Mouse (Mus musculus) spleen, adult 12 weeks (tissue): ENCODE measurements around the gene Gm40193.
"Not testable (repeated sequence)": the region's sequence is repeated elsewhere in the genome, so short reads cannot be mapped to it uniquely, and the experiment has no call there.

Experiments used
- DNase-seq: peaks from one replicate; pipeline ENCODE4 v3.0.0; 2022; ENCODE audit warnings: low spot score

Gm40193 gene

DNA sequence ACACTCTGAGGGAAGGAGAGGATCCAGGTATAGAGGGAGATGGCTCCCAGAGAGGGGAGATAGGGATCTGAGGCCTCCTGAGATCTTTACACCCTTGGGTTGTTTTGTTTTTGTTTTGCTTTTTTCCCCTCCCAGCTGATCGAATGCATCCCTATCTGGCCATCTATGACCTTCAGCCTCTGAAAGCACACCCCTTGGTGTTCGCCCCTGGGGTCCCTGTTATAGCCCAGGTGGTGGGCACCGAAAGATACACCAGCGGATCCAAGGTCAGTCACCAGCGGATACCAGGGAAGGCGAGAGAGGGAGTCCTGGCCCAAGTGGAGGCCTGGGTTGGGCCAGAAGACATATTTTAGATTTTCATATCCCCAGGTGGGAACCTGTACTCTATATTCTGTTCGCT is 8.2 kb upstream of the Gm40193 start:
- no peak for DNase-seq

DNA sequence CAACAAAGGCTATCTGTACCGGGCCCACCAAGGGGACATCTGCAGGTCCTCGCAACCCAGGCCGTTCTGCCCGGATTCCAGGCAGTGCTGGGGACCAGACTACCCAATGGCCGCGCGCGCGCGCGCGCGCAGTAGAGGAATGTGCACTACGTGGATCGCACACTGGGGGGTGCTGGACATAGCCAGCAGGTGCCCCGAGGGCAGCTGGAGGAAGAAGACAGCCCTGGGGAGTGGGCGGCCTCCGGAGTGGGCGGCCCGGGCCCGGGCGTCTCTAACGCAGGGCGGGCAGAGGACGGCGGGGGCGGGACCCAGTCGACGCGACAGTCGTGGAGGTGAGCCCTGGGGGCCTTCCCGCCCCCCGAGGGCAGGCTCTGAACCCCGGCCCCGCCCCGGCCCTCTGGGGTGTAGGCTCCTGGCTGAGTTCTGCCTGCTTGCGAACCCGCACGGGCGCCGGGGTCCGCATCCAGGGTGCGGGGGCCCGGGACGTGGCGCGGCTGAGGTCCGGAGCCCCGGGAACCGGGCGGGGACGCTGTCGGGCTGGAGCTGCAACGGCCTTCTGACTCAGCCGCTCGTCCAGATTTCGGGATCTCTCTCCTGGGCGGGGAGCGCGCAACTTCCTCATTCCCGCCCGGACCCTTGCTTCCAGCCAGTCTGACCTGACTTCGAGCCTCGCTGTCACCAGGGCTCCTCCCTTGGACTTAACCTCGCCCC is 7.3 kb upstream of the Gm40193 start, which contains the start of gene Pld2:
Gene Pld2, plus strand, starts transcription at position 188 of the 711 bp plus-strand sequence.
- DNase-seq = peak; percentile 53

DNA sequence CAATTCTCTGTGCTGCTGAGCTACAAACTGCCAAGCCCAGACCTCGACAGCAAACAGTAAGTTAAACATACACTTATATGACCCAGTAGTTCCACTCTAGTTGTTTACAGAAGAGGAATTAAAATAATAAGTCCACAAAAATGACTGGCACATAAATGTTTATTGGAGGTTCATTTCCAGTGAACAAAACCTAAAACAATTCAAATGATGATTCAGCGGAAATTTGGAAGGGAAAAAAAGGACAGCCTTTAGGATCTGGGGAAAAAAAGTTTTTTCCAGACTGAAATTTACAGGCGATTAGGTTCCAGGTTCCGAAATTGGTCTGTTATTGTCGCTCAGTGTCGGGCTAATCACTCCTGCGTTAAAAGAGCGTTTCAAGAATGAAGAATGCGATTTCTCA is 6.7 kb upstream of the Gm40193 start:
- no peak for DNase-seq

DNA sequence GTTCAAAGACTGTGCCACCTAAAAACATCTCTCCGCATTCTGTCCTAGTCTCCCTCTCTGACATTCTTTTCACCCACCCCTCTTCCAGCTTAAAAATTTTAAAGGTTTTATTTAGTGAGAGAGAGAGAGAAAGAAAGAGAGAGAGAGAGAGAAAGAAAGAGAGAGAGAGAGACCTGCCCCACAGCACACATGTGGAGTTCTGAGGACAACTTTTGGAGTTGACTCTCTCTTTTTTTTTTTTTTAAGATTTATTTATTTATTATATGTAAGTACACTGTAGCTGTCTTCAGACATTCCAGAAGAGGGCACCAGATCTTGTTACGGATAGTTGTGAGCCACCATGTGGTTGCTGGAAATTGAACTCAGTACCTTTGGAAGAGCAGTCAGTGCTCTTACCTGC is 1.7 kb downstream of the Gm40193 start:
- not testable (repeated sequence) for DNase-seq

DNA sequence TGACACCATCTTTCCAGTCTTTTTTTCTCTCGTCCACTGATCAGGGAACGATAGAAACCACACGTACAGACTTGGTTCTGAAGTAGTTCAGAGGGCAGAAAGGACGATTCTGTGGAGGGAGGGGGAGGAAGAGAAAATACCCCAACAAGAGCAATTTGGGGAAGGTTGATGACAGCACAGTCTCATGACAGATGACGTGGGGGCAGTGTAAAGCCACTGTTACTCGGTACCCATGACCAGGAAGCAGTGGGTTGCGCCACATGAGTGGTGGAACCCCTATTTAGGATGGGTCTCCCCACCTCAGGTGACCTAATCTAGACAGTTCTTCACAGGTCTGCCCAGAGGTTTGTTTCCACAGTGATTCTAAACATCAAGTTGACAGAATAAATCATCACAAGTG is 4.1 kb downstream of the Gm40193 start:
- no peak for DNase-seq

DNA sequence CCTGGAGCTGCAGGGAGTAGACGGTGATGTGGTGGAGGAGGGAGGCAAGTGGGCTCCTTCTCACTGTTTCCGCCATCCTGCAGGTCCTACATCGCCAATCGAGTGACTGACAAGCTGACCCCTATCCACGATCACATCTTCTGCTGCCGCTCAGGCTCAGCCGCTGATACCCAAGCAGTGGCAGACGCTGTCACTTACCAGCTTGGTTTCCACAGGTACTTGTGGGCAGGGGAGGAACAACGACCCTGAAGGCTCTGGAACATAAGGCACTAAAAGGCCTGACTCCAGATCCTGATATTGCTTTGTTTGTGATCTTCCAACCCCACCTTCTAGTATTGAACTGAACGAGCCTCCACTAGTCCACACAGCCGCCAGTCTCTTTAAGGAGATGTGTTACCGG is 6.5 kb downstream of the Gm40193 start:
- DNase-seq = no peak

DNA sequence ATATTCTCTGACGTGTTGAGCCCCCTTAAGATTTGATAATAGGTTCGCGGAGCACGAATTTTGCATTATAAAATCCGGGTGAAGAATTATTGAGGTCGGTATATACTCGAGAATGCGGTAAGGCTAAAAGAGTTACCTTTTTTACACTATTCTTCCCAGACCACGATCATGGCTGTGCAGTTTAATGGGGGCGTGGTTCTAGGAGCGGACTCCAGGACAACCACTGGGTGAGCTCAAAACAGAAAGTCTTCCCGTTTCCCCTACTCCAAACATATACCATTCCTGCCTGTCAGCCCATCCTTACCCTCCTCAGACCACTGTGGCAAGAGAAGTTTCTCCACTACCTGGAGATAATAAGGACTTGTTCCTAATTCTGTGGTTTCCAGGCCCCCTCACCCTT is 7.0 kb downstream of the Gm40193 start:
- DNase-seq = no peak

DNA sequence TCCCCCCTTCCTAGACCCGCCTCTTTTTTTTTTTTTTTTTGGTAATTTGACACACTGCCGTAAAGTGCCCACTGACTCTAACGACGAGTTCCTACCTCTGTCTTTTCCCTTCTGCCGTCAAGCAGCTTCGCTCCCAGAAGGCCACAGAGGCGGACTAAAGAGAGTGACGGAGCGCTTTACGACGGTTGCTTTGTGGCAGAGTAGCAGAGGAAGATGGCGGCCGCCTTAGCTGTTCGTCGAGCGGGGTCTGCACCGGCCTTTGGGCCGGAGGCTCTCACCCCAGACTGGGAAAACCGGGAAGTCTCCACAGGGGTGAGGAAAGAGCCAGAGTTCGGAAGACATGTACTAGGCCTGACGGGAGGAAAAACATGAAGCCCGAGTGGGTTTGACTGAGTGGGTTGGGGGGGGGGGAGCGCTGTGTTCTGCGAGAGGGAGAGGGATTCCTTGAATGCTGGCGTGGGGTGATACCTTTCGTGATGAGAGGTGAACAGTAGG is 7.5 kb downstream of the Gm40193 start, which contains the start of gene Psmb6:
Gene Psmb6, plus strand, starts transcription at position 184 of the 495 bp plus-strand sequence.
- peak; percentile 79 for DNase-seq

DNA sequence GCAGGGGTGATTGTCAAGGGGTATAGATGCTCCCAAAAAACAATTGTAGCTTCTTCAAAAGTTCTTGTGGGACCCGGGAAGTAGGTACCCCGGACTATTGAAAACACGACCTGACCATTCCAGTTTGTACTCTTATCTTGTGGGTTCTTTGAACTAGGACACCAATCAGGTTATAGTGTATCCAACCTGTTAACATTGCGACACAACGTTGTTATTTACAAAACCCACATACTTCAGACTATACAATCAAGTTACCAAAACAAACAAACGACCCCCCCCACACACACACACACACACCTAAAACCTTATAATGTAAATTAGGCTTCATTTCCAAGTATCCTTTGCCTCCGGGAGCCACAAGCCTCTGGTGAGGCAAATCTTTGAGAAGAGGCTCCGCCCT is 8.0 kb downstream of the Gm40193 start:
- DNase-seq = no peak

DNA sequence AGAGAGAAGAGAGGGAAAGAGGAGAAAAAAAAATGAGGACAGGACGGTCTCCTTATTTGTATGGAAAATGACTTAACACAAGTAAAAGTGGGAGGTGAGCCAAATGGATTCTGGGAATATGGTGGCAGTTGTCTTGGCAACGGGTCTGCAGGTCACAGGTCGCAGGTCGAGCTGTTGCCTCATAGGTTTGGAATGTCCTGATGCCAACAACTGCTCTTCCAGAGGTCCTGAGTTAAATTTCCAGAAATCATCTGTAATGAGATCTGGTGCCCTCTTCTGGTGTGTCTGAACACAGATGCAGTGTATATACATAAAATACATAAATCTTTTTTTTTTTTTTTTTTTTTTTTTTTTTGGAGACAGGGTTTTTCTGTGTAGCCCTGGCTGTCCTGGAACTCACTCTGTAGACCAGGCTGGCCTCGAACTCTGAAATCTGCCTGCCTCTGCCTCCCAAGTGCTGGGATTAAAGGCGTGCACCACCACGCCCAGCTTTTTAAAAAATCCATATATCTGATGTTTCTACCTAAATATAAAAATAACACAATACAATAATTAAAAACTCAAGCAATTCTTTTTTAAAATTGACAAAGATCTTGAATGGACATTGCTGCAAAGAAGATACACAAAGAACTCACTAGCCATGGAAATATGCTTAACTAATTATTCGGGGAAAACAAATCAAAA is 9.3 kb downstream of the Gm40193 start:
- DNase-seq = not testable (repeated sequence)

DNA sequence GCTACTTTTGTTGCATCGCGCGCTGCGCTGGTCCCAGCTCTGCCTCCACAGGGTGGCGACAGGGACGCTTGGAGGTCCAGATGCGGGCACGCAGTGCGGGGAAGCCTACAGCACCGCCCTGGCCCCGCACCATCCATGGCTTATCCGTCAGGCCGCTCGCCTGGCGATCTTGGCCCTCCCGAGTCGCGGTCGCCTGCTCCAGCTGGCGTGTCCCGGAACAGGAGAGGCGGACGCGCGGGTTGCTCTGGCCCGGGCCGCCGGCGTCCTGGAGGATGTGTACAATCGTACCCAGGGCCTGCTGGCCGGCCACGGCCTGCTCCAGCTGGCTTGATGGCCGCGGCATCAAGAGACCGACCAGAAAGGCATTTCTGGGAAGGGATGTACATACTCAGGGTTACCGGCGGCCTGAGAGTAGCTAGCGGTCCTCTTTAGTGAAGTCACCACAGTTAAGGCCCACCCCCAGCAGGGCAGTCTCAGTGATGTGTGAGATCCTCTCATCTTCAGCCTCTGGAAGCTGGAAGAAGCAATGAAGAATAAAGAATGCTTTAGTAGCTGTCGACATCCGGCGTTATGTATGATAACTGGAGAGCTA is 12.5 kb downstream of the Gm40193 start:
- DNase-seq = no peak

DNA sequence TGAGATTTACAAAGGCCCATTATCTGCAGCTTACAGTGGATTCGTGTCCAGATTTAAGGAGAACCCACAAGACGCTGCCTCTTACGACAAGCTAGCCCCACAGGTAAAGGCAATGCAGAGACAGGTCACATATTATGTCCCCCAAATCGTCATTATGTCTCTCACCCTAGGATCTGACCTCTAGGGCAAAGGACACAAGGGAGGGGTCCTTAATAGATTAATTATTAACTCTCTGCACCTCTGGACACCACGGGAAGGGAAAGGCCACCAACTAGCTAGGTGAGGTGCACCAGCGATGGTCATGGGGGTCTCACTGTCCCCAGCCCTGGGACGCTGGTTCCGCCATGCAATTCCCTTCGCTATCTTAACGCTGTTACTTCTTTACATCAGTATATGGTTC is 13.8 kb downstream of the Gm40193 start, which contains the start of gene Gltpd2:
Gene Gltpd2, plus strand, starts transcription at position 274 of the 400 bp plus-strand sequence.
- no peak for DNase-seq

DNA sequence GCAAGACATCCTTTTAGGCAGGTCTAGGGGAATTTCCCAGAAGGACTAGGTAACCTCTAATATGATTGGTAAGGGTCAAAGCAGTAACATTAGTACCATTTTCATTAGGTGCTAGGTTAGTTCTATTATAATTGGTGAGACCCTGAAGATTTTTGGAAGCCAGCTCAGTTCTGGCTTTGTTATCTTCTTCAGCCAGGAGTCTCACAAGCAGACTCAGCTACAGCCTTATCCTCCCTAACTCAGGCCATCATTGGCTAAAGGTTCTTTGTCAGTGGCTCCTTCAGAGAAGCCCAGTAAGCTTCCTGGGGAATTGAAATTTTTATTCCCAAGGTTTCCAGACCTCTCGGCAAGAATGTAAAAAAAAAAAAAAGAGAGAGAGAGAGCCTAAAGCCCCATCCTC is 14.3 kb downstream of the Gm40193 start:
- no peak for DNase-seq

DNA sequence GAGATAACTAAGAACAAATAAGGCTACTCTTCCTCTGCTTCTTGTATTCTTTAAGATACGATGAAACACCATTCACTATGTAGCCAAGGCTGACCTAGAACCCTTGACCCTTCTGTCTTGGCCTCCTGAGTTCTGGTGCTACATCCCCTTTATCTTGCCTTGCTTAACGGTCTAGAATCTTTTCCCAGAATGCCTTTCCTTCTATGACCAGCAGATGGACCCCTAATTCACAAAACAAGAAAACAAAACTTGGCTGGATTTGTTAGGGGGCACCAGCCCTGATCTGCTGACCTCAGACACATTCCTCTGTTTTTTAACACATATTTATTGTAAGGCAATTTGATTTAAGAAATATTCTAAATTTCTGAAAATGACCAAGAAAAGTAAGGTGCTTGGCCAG is 16.4 kb downstream of the Gm40193 start:
- DNase-seq = no peak

DNA sequence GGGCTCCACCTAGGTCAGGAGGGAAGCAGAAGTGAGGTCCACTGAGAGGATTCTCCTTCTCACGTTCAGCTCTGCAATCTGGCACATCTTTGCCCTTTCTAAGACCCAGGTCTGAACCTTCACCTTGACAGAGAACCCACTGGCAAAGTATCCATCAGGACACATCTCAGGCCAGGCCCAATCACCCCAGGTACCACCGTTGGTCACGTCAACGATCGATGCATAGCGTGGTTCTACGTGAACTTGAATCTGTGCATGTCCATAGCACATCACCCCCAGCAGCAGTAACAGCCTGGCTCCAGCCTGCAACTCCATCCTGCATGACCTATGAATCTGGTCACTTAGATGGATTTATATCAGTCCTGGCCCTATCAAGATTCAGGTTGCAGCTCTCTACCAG is 18.5 kb downstream of the Gm40193 start, which contains the start of gene Vmo1:
Gene Vmo1, minus strand, starts transcription at position 329 of the 400 bp plus-strand sequence.
- no peak for DNase-seq

DNA sequence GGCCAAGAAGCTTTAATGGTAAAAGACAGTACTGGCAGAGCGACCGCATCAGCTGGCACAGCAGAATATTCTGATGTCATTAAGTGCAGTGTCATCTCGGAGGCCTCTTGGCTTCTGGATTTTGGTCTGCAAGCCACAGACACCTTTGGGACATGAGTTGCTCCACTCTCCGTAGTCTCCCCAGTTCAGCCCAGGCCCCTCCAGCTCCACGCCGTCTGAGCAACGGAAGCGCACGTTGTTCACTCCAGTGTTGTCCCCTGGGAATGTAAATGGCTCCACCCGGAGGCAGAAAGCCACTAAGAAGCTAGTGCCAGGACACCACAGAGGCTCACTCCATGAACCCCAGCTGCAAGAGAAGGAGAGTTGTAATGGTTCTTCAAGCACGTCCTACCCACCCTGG is 19.2 kb downstream of the Gm40193 start:
- no peak for DNase-seq

DNA sequence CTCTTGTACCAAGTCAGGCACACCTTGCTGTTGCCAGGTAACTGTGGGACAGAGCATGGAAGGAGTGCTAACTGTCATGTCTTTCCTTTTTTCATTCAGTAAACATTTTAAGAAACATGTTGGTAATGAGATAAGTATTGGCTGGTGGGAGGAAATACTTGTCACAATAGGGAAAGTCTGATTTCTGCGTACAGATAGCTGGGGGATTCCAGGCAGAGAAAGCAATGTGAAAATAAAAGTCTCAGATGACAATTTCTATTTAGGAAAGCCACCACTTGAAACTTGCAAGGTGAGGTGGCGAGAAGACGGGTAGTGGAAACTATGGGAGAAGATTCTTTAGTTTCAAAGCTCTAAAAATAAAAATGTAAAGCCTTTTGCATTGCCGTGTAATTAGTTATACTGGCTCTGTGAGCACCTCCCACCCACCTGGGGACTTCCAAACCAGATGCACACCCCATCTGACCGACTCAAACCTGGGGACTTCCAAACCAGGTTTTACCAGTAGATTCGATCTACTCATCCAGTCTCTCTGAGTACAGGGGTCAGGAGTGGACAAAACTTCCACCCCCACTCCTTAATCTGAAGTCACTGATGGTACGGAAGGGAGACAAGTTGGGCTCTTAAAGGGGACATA is 19.9 kb downstream of the Gm40193 start:
- no peak for DNase-seq

DNA sequence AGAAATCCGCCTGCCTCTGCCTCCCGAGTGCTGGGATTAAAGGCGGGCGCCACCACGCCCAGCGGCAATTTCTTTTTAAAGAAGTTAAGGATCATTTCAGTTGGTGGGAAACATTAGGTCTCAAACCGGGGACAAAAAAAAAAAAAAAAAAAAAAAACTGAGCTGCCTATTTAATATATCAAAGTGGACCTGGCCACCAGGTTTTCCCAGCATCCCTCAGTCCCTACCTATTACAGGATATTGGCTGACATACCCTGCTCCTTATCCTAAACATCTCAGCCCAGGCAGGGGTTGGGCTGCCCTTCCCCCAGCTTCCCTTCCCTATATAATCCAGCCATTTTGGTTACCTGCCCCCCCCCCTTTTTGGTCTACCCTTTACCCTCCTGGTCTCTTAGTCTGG is 20.9 kb downstream of the Gm40193 start:
- DNase-seq = no peak

DNA sequence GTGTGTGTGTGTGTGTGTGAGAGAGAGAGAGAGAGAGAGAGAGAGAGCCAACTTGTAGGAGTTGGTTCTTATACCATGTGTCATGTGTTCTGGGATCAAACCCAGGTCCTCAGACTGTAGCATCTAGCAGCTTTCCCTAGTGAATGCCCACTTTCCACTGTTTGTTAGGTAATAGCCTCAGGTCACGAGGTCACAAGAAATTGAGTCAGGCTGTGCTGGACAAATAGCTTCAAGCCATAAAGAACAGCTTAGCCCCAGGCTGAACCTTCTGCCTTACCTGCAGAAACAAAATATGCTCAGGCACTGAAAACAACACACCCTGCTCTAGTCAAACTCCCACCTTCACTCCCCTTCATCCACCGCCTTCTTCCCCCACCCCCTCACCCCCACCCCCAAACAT is 21.5 kb downstream of the Gm40193 start:
- DNase-seq = no peak

DNA sequence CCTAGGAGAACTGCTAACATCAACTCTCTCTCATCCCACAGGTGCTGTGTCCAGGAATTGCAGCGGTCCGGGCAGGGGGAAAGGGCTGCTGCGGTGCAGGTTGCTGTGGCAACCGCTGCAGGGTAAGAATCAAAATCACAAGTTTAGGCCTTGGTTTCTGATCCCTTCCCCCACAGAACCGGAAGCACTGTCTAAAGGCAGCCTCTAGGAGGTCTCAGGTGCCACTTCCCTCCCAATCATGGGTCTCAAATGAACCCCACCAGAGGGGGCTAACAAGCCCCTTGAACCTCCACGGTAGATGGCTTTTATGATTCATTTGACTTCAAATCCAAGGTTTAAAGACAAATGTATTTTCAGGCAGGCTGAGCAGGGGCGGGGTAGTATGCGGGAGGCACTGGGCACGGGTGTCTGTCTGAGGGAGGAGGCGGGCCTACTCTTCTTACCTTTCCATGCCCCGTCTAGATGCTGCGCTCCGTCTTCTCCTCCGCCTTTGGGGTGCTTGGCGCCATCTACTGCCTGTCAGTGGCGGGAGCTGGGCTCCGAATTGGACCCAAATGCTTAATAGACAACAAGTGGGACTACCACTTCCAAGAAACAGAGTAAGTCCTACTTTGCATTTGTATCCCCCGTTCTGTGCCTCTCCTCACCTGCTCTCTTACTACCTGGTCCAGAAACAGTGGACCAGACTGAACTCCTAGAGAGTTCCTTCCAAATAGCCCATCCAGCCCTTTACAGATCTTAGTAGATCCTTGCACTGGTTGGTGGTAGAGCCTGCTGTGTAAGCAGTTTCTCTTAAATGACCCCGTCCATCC is 22.8 kb downstream of the Gm40193 start:
- peak; percentile 34 for DNase-seq

DNA sequence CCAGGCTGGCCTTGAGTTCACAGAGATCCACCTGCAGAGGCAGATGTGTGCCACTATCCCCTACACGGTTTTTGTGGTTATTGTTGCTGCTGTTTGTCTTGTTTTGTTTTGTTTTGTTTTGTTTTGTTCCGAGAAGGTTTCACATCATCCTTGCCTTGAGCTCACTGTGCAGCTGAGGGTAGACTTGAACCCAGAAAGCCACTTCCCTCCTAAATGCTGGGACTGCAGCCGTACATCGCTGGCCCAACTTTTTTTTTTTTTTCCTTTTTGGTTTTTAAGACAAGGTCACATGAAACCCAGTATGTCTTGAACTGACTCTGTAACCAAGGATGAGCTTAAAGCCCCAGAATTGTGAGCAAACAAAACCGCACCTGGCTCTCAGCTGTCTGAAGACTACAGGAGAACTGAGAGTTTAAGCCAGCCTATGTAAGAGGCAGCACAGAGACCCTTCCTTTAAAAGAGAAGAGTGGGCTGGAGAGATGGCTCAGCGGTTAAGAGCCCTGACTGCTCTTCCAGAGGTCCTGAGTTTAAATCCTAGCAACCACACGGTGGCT is 25.7 kb downstream of the Gm40193 start:
- no peak for DNase-seq
